Mouse (Mus musculus) urinary bladder, postnatal 25 days (tissue): Measurements from ENCODE around the gene Ntm.
A peak's percentile ranks its signal among the peaks of the same experiment; 100 is the strongest.

Source experiments
- DNase-seq: peaks from one replicate; pipeline ENCODE4 v3.0.0; 2022; ENCODE audit warnings: low spot score

Gene Ntm

DNA sequence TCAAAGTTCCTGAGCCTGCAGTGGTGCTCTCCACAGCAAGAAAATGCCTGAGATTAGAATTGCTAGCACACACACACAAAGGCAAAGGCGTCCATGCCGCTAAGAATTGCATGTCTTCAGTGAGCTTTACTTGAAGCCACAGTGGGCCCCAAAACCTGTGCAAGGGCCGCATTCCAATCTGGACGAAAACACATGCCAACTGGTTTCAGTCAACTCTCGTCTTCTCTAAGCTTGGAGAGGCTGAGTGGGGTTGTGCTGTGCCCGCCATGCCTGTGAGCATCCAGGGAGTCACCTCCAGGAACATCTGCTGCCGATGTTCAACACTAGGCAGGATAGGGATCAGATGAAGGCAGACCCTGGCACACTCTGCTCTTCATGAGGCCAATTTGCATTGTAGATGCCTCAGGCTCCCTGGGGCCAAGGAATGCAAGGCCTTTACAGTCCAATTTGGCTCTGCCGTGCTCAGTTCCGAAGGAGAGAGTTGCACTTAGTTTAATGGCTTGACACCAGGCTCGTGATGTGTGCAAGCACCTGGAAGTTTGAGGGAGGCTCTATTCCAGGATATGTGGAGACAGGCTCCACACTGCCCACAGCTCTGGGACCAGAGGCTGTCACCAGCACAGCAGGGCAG, 739.9 kb downstream of the Ntm start:
- no peak for DNase-seq

DNA sequence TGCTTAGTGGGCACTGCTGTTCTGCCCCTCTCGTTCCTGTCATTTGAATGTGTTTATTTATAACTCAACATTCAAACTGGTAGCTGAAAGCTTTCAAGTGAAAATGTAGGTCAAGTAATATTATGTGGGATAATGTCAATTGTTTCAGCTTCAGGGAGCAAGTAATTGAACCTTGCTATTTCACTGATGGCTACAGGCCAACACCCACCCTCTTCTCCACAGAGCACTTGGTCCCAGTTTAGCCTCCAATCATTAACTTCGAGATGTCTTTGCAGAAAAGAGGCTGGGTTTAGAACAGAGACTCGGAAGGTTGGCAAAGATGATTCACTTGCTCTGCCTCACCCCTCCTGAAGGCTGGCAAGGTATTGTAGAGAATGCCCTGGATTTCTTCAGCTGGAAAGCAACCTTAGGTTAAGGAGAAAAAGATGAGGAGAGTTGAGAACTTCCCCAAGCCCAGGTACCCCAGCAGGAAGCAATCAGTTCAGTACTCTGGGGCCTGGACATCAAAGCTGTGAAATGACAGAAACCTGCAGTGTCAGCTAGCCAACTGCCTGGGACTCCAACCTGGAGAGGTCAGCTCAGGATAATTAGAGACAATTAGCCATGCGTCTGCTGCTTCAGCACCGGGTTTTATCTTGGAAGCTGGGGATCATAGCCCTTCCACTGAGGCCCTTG, 741.9 kb downstream of the Ntm start:
- no peak for DNase-seq

DNA sequence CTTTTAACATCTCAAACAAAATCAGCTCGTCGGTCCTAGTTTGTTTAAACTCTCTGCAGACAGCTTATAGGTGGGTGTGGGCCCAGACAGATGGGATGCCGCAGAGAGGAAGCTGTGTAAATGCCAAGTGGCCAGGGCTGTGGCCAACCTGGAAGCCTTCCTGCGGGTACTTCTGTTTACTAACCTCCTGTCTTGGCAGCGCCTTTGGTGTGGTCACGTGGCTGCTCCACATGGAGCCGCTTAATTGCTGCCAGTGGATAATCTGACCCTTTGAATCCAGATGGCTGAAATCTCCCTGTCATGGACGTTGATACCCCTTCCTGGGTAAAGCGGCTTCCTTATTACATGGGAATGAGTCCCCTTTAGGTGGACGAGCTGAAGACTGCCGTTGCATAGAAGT, 742.4 kb downstream of the Ntm start:
- DNase-seq, result no peak

DNA sequence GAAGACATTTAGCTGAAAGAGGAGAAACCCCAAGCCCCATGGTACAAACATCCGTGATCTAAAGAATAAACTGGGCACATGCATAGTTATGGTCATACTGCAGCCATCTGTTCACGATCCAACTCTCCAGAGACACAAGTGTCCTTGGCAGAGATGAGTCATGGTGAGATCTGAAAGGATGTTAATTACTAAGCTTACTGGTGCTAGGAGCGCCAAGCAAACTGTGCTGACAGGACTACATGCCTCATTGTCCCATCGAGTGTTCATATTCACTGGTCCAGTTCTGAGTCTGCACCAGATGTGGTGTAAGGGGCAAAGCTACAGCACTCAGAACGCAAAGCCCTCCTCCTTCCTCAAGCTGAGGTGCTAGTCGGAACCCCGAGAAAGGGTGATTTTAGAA, 745.0 kb downstream of the Ntm start:
- no peak for DNase-seq

DNA sequence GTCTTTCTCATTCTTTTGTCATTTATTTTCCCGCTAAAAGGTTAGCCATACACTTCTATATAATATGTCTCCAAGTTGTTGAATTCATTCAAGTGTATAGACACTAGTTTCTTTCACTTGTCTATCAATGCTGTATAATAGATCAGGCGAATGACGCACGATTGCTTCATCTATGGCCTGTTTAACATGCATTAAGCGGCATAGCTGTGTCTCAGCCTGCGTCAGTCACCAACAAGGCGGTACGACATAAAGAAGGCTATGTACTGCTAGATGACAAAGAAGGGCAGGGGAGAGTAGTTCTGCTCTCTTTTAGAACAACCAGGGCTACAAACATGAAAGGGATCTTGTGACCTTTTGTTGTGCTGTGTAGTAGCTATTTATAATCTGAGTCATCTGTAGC, 746.4 kb downstream of the Ntm start:
- DNase-seq, result no peak

DNA sequence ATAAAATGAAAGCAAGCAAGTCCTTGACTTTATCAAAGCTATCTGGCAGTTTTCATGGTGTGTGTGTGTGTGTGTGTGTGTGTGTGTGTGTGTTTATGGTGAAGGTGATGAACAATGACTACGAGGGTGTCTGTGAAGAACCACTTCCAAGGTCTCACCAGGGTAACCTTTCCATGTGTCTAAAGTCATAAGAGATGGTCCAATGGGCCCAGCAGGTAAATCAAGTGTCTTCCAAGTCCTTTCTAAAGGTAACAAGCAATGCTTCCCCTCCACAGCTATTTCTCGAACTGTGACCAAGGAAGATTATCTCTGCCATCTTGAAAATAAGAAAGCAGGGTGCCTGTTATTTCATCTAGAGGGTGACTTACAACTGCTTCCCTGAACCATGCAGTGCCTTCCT, 747.1 kb downstream of the Ntm start:
- DNase-seq, result no peak

DNA sequence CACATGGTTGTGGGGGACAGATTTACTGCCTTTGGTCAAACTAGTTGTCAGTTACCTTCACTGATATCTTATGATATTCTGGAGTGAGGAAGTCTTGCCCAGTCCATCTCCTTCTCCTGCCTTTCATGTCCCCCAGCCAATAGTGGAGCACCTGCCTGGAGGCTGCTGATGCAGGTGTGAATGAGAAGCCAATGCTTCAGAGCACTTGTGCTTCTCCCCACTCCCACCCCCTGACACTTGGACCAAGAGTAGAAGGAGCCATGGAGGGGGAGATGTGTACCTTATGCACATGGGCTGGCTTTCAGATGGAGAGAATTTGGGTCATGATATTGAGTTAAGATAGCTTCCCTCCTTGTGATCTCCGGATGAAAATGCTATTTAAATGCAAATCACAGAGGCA, 747.7 kb downstream of the Ntm start:
- DNase-seq, result no peak

DNA sequence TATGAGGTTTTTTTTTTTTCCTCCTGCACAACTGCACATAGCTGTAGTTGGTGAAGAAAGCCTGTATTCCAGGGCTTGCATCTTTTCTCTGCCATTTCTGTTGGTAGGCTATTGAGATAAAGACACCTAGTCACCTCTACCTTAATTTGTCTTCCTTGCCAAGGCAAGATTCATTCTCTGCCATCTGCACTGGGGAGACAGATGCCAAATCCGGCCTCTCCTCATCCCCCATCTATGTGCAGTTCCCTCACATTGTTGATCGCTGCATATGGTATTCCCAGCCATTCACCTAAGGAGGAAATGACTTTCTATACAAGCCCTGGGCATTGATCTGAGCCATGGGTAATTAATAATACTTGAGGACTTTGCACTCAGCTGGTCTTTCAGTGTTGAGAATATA, 753.7 kb downstream of the Ntm start:
- DNase-seq, result no peak

DNA sequence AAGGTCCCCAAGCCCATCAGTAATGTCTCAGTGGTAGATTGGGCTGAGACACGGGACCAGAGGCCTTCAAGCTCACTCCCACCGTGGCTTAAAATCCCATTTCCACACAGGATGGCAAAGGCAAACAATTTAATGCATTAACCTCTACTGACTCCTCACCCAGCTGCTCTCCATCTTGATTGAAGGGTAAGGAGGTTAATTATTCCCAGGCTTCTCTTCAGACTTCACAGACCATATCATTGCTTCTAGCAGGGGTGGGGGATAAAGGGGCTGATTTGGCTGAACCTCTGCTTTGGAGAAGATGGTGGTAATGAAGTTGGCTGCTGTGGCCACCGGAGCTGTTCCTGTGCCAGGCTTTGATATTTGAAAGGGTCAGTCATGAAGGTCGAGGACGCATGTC, 754.8 kb downstream of the Ntm start:
- DNase-seq, result no peak

DNA sequence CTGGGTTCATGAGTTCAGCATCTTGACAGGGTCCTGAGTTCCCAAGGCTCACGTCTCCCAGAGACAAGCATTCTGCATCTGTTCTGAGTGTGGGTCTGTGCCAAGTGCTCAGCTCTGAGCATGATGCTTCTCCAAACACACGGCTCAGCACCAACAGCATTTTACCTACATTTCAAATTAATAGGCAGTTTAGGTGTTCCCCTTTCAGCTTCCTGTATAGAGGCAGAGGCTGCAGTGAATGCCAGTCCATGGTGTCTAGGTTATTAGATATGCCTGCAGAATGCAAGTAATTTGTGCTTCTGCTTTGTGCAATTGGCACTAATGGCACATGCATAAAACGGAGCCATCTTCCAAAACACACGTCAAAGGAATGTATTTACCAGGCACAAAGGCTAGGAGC, 757.3 kb downstream of the Ntm start:
- DNase-seq, result no peak

DNA sequence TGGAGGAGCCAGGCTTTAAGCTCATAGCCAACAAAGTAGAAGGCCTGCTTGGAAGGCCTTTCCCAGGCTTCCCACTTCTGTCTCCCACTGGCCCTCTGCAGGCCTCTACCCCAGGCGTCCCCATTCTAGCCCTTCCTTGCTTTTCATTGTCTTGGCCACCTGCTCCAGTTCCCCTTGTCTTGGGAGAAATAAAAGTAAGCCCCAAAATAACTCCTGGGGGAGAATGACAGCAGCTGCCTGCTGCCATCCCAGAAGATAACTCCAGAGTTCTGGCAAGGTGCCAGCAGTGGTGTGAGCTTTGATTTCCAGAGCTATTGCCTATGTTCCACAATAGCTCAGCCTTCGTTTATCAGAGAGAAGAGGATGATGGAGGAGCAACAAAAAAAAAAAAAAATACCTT, 760.7 kb downstream of the Ntm start:
- no peak for DNase-seq

DNA sequence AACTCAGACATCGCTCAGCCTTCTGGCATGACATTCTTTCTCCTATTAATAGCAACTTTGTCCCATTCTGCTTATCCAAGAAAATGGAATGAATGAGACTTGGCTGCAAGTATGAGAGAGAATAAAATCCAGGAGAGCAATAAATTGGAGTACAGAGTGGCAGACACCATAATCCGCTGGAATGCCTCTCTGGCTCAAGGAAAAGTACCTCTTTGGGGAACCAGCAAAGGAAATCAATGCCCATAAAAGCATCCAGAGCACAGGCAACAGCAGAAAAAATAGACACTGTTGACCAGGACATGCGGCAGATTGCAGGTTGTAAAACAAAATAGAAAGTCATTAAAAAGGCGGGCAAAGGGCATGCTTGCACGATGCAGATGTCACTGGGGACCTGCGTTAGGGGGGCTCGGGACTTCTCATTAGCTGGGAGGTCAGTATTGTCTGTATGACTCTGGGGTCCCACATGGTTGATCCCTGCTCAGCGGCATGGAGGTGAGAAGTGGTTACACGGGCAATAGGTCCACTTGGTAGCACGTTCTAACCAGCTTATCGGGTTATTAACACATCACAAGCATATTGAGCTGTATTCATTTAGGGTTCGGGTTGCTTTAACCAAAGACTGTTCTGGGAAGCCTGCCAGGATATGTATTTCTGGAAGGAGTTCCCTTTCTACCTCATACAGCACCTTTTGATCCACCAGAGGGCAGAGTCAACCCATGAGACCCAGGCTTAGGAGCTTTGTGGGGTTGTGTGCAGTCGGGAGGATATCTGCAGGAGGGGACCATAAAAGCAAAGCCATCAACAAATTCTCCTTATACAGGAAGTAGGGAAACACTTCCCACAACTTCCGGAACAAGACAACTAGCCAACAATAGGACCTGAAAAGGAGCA, 761.5 kb downstream of the Ntm start:
- DNase-seq, result no peak

DNA sequence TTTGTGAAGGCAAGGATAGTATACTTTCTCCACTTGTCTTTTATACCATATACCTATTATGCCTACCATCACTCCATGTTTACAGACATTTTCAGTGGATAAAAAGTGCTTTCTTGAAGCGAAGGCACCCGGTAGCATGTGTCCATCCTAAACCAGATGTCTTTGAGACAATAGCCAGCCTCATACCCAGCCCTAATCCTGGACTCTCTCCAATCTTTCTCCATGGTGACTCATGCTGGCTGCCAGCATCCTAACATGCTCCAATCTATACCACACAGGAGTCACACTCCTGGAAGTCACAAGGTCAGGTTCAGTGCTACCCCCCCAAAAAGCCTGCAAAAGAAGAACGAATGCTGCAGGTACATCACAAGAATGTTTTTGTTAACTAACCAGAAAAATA, 765.9 kb downstream of the Ntm start:
- no peak for DNase-seq

DNA sequence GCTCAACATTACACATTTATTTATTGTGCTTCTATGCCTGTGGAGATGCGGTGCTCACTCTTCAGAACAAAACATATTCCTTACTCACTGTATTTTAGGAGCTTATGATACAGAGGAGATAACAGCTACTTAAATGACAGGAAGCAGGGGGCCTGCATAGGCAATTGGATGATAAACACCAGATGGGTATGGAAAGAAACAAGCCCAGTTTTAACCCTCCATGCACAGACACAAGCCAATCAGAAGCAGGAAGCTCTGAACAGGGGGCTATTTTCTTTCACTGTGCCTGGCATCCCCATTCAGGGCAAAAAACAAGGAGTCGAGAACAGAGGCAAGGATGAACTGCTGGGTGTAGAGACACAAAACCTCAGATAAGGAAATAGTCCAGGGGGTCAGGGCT, 768.7 kb downstream of the Ntm start:
- no peak for DNase-seq

DNA sequence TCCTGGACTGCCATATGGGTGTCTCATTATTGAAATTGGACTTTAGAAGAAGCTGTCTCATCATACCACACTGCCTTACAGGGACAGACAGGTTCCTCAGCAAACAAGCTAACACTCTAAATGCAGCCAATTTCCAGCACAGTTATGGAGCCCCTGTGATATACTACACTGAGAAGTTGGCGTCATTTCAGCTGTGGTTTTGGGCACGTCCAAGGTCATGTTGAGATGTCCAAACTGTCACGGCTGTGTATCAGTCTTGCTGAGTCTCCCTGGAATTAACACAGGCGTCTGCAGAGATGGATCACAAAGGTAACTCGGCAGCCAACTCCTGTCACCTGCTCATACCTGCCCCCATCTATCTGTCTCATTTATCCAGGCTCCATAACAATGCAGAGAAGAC, 779.9 kb downstream of the Ntm start:
- no peak for DNase-seq

DNA sequence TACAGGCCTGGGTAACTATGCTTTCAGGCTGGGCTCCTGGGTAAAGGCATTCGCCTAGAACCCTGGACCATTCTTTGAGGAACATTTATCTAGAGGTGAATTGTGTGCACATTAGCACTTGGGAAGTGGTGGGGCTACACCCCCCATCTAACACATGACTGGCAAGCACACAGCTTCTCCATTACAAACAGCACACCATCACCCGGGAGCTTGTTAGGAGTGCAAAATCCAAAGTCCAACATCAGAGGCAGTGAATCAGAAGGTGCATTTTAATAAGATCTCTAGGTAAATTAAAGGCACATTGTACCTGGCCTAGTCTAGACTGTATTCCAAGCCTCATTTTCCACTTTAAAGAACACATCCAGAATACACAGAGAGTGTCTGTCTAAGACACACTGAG, 781.3 kb downstream of the Ntm start:
- DNase-seq, result no peak

DNA sequence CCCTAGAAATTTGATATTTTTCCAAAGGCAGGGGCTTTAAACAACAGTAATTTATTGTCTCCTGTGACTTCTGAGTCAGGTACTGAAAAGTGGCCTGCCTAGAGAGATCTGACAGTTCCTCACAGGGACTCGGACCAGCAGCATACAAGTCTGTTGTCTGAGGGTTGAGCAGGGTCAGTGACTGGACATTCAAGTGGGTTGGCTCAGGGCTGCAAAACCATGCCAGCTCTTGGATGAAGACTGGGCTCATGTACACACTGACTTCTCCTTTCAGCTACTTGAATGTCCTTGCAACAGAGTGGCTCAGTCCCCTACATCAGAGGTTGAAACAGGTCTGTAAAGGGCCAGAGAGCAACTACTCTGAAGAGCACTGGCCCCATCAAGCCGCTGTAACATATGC, 797.2 kb downstream of the Ntm start:
- DNase-seq, result no peak

DNA sequence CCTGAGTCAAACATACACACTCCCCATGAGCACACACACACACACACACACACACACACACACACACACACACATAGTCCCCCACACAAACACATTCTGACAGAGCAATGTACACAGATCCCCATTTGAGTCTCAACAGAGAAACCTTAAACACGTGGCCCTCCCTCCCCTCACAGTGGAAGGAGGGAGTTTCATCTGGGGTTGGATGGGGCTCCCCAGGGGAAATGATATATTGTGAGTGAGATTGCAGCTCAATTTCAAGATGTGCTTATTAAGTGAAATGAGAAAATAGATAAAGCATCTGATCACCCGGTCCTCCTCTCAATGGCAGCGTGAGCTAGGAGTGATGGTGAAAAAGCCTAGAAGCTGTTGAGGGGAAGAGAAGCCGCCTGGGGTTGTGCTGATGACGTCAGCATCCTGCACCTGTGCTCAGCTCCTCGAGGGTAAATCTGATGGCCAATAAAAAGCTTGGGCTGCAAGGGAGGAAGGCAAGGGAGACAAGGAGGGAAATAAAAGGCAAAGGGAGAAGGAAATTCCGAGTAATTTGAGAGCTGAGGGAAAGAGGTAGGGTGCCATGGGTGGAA, 801.8 kb downstream of the Ntm start:
- no peak for DNase-seq

DNA sequence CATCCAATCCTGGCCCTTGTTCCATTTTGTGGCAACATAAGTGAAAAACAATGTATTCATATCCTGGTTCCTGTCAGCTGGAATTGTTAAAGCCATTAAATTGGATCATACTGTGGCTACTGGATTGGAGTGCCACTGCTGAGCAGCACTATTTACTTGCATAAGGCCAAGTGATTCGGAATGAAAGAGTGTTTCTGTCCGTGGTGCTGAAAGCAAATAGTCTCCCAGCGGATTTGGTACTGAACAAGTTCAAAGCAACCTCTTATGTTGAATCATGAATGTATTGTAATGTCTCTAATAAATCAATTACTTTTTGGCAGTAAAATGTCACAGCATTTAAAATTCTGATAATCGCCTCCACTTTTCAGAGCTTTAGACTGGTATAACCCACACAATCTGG, 817.0 kb downstream of the Ntm start:
- DNase-seq, result peak; percentile 7

DNA sequence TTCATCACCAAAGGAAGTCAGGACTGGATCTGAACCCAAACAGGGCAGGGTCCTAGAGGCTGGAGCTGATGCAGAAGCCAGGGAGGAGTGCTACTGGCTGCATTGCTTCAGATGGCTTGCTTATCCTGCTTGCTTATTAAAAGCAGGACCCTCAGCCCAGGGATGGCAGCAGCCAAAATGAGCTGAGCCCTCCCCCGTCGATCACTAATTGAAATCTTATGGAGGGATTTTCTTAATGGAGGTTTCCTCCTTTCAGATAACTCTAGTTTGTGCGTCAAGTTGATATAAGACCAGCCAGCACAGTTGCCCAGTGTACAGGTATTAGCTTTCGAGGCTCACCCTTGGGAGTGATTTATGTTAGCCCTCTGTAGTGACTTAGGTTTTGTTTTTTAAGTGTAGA, 826.9 kb downstream of the Ntm start:
- DNase-seq, result no peak

DNA sequence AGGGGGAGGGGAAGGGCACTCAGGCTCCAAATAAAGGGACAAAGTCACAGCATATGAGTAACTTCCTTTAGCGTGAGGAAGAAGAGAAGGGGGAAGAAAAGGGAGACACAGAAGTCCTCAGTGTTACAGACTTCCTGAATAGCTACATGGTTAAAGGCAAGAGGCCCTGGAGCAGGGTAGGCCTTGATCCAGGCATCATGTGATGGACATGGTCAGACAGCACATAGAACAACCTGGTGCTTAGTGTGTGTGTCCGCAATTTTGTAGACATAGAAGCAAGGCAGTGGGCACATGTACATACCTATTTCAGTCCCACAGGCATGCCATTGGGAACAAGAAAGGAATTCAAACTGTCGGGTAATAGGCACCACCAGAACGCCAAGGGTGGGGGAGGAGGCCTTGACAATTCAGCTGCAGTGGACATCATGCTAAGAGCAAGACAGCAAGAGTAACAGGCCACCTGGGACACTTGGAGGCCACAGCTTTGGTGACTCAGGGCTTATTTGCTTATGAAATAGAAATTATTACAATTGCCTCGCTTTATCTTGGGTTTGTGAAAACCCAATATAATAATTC, 832.1 kb downstream of the Ntm start:
- no peak for DNase-seq

DNA sequence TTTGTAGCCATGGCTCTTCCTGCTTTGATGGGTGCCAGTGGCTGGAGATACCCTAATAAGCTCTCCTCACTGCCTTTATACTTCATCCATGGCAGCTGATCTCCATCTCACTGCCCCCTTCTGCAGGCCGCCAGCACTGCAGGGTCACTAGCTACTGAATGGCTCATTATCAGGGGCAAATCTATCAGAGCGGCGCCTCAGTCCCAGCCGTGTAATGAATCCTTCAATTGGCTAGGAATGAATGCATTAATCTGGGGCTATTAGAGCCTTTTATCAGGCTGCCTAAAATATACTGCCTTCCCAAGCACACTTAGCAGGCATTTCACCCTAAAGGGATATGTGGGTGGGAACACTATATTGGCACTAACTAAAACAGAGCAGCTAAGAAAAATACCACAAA, 832.6 kb downstream of the Ntm start:
- DNase-seq, result no peak

DNA sequence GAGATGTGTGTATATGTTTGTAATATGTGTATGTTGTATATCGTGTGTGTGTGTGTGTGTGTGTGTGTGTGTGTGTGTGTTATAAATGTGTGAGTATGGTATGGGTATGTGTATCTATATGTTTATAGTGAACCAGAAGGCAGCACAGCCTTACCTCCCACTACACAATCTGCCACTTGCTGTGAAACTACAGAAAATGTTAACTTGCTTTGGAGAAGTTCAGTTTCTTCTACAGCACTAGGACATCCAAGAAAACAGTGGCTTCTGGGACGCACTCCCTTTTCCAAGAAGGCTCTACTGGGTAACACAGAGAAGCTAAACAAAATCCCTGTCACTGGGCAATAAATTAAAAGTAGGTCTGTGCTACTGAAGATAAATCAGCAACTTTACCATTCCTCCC, 834.5 kb downstream of the Ntm start:
- DNase-seq, result no peak
